Mouse (Mus musculus): Measurements from ENCODE around the gene Capns1.
A peak's percentile ranks its signal among the peaks of the same experiment; 100 is the strongest.

DNA sequence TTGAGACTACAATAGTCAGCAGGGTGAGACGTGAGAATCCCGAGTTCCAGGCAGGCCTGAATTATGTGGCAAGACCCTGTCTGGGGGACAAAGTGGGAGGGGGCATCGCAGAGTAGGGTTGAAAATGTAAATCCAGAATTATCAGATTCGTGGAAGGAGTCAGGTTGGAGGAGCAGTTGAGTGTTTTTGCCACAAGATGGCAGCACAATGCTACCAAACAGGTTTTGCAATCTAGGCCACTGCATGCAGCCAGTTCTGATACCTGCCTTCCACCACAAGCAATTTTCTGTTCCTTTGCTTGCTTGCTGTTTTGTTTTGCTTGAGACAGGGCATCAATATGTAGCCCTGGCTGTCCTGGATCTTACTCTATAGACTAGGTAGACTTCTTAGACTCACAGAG is 17.3 kb downstream of the Capns1 start:
- TF ChIP-seq CTCF (IDR thresholded peaks at IDR 0.05; ENCODE audit: insufficient read depth, low read depth, low read length) (0 out of 2 replicates have a peak, but pooled peaks have one; percentile 18), POLR2A (IDR thresholded peaks at IDR 0.05; ENCODE audit: insufficient read depth, low read depth, low read length) (no peak)

Data from olfactory bulb, adult 2 months (tissue).